Mouse (Mus musculus) hindbrain, embryonic 12.5 days (tissue): ENCODE measurements at regions not wholly inside any gene's neighbourhood (a gene's known extent, or its start where the extent isn't known, plus 50 kb on each side); places are given as distances from the start of the nearest gene placed in this dataset.

ENCODE experiments used
- ATAC-seq: fragments of 200-750 bp; cut with Nextera tagmentation; 2 replicates; pipeline ENCODE4 v1.8.0; 2017; ENCODE audit warnings: moderate TSS enrichment; ENCODE audit not compliant: low FRiP score
- H3K27ac ChIP-seq: fragments of 300-500 bp; sonication (generic); 2 replicates; pipeline ENCODE4 v1.5.1; 2016; ENCODE audit warnings: mild to moderate bottlenecking
- H3K27me3 ChIP-seq: fragments of 300-500 bp; sonication (generic); 2 replicates; pipeline ENCODE4 v1.6.1; 2016; ENCODE audit warnings: mild to moderate bottlenecking
- H3K36me3 ChIP-seq: fragments of 300-500 bp; sonication (generic); 2 replicates; pipeline ENCODE4 v1.6.1; 2016; ENCODE audit warnings: mild to moderate bottlenecking
- H3K4me1 ChIP-seq: fragments of 300-500 bp; sonication (generic); 2 replicates; pipeline ENCODE4 v1.6.1; 2016
- H3K4me2 ChIP-seq: fragments of 300-500 bp; sonication (generic); replicated peaks from 2 replicates; pipeline ENCODE4 v1.6.1; 2016; ENCODE audit warnings: mild to moderate bottlenecking
- H3K4me3 ChIP-seq: fragments of 300-500 bp; sonication (generic); 2 replicates; pipeline ENCODE4 v1.5.1; 2016; ENCODE audit warnings: mild to moderate bottlenecking
- H3K9ac ChIP-seq: fragments of 300-500 bp; sonication (generic); 2 replicates; pipeline ENCODE4 v1.6.1; 2016; ENCODE audit warnings: mild to moderate bottlenecking, moderate library complexity
- H3K9me3 ChIP-seq: fragments of 300-500 bp; sonication (generic); replicated peaks from 2 replicates; pipeline ENCODE4 v1.6.1; 2016; ENCODE audit warnings: mild to moderate bottlenecking
- WGBS: fragments of 180-500 bp; shearing (Covaris S2); methylation state at CpG from one replicate; pipeline ENCODE4 v1.1.7; 2016; 5-methylcytosine and 5-hydroxymethylcytosine counted together

DNA sequence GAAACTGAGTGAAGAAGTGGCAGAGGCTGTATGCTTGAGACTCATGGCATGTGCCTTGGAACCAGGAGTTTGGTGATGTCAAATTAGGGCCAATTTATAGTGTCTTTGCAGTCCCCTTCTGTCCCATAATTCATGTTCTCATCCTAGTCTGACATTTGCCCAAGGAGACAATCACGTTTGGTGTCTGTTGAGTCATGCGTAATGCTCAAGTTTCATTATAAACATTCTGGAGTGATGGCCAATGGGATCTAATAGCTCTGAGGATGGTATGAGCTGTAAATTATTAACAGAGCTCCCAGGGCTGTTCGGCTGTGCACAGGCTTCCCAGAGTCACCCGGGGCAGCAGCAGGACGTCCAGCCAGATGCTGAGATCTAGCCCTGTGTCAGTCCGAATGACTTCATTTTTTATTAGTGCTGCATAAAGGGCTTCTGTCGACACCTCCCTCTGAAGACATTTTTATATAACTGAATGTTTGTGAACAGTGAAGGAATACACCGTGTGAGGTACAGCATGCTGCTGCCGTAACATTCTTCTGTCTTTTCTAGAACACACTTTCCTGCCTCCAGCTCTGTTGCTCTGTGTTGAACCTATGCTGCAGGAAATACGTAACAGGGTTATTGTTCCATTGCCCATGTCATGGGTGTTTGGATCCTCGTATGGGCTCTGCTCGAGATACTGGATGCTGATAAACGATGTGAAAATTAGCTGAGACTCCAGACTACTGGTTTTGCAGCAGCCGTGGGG lies 268.2 kb downstream of the Fam173b start:
- WGBS: 57% methylated on average over 14 of the region's 14 CpGs

GRCm38 (mm10) chr15:31875436-31875835 lies 273.8 kb downstream of the Fam173b start:
- H3K36me3 ChIP-seq: no peaks in the 10 kb centered on the region
- no peak overlapping the region for H3K9ac ChIP-seq
- H3K4me2 ChIP-seq: no peak overlapping the region
- no peaks in the 10 kb centered on the region for H3K9me3 ChIP-seq
- H3K27ac ChIP-seq: no peak overlapping the region
- no peak overlapping the region for H3K4me3 ChIP-seq
- H3K27me3 ChIP-seq: no peaks in the 10 kb centered on the region
- no peak for ATAC-seq
- no peaks in the 10 kb centered on the region for H3K4me1 ChIP-seq
- WGBS: 80% methylated on average over 2 of the region's 2 CpGs

More for the DNA sequence above, 268.2 kb downstream of the Fam173b start:
- ATAC-seq: no peak
- no peak overlapping the region for H3K27ac ChIP-seq
- no peak overlapping the region for H3K4me2 ChIP-seq
- H3K4me3 ChIP-seq: no peak overlapping the region
- no peak overlapping the region for H3K9ac ChIP-seq
- no peaks in the 10 kb centered on the region for H3K9me3 ChIP-seq
- no peaks in the 10 kb centered on the region for H3K4me1 ChIP-seq
- H3K36me3 ChIP-seq: no peaks in the 10 kb centered on the region
- no peaks in the 10 kb centered on the region for H3K27me3 ChIP-seq

DNA sequence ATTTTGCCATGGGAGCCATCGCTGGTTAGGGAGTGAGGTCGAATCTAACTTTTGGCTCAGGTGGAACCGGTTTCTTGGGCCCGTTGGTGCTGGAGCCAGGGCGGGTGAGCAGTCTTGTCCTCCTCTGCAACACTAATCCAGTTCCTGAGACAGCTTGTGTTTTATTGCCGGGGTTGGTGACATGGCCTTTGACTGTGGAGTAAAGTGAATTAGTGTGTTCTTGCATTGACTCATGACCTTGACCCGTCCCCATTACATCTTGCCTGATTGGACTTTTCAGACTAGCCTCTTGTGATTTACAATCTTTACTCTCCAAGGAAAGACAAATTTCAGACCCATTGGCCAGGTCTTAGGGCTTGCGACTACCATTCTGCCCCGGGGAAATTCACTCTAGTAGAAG lies 278.8 kb downstream of the Fam173b start:
- H3K4me3 ChIP-seq: no peak overlapping the region
- 88% methylated on average over 9 of the region's 9 CpGs for WGBS
- 0 out of 2 replicates have a peak, but pooled peaks cover 2% of the 10 kb centered on the region for H3K4me1 ChIP-seq
- ATAC-seq: no peak
- no peak overlapping the region for H3K27ac ChIP-seq
- H3K9ac ChIP-seq: no peak overlapping the region
- no peaks in the 10 kb centered on the region for H3K36me3 ChIP-seq
- H3K4me2 ChIP-seq: no peak overlapping the region
- no peaks in the 10 kb centered on the region for H3K9me3 ChIP-seq
- no peaks in the 10 kb centered on the region for H3K27me3 ChIP-seq

GRCm38 (mm10) chr15:31882331-31882730 lies 280.7 kb downstream of the Fam173b start:
- no peak overlapping the region for H3K9ac ChIP-seq
- H3K36me3 ChIP-seq: no peaks in the 10 kb centered on the region
- 0 out of 2 replicates have a peak, but pooled peaks cover 2% of the 10 kb centered on the region for H3K4me1 ChIP-seq
- no peak overlapping the region for H3K27ac ChIP-seq
- H3K9me3 ChIP-seq: no peaks in the 10 kb centered on the region
- no peaks in the 10 kb centered on the region for H3K27me3 ChIP-seq
- 71% methylated on average over 5 of the region's 5 CpGs for WGBS
- ATAC-seq: no peak
- no peak overlapping the region for H3K4me2 ChIP-seq
- H3K4me3 ChIP-seq: no peak overlapping the region

DNA sequence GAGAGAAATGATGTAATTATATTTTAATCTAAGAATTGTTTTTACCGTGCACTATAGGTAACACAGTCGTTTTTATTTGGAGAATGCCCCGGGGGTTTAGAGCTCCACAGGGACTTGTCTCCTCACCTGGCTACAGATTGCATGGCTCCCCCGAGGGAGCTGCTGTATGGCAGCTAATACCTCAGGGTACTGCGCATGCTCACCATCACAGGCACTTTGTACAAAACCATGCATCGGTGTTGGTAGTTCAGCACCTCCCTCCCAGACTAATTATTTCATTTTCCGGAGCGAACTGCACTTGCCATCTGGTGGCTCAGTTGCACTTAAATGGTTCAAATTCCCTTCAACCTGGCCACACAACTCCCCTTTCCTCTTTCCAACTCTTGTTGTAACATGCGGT lies 281.9 kb downstream of the Fam173b start:
- no peak for ATAC-seq
- WGBS: 86% methylated on average over 9 of the region's 9 CpGs
- Histone ChIP-seq H3K36me3 (no peaks in the 10 kb centered on the region), H3K4me1 (0 out of 2 replicates have a peak, but pooled peaks cover 2% of the 10 kb centered on the region), H3K4me3 (no peak overlapping the region), H3K9ac (no peak overlapping the region), H3K27ac (no peak overlapping the region), H3K4me2 (no peak overlapping the region), H3K9me3 (no peaks in the 10 kb centered on the region), H3K27me3 (no peaks in the 10 kb centered on the region)

DNA sequence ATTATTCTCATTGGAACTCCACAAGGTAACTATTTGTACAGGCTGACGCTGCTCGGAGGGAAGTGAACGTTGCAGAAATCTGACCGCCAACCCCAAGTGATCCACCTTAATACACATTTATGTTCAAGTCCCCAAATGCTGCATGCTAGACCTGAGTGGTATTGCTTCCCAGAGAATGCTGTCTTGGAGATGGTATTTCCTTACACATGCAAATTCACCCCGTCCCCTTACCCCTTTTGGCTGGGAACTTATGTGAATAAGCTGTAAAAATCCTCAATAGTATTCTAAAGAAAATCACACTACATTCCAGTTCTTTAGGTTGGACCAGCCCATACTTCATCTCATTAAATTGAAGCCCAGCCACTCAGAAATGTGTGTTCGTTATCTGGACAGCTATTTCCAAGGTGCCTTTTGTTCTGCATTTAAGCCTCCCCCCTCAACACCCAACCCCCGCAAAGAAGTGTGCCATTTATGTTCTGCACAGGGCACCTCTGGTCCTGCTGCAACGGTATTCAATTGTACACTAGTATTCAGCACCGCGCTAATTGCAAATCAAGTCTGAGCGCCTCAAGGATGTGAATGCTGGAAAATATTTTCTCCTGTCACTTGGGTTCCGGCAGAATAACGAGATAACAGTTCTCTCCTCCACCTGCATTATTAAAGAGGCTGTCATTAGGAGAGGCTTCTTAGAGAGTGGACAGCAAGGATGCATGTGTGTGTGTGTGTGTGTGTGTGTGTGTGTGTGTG lies 278.0 kb upstream of the Tas2r119 start:
- Histone ChIP-seq H3K9ac (no peak overlapping the region), H3K36me3 (no peaks in the 10 kb centered on the region), H3K4me1 (peaks cover 8% of the 10 kb centered on the region), H3K27me3 (no peaks in the 10 kb centered on the region), H3K4me3 (no peak overlapping the region), H3K4me2 (no peak overlapping the region), H3K9me3 (no peaks in the 10 kb centered on the region), H3K27ac (no peak overlapping the region)
- peak; percentile 72 for ATAC-seq
- WGBS: 70% methylated on average over 13 of the region's 13 CpGs

GRCm38 (mm10) chr15:31900325-31900724 lies 276.8 kb upstream of the Tas2r119 start:
- 65% methylated on average over 4 of the region's 4 CpGs for WGBS
- no peak for ATAC-seq
- no peaks in the 10 kb centered on the region for H3K9me3 ChIP-seq
- H3K27me3 ChIP-seq: no peaks in the 10 kb centered on the region
- H3K27ac ChIP-seq: no peak overlapping the region
- H3K4me3 ChIP-seq: no peak overlapping the region
- H3K9ac ChIP-seq: no peak overlapping the region
- no peaks in the 10 kb centered on the region for H3K36me3 ChIP-seq
- peaks cover 8% of the 10 kb centered on the region for H3K4me1 ChIP-seq
- no peak overlapping the region for H3K4me2 ChIP-seq

- no peak for ATAC-seq
- Histone ChIP-seq H3K9ac (no peak overlapping the region), H3K4me1 (no peaks in the 10 kb centered on the region), H3K4me3 (no peak overlapping the region), H3K9me3 (no peaks in the 10 kb centered on the region), H3K4me2 (no peak overlapping the region), H3K36me3 (no peaks in the 10 kb centered on the region), H3K27me3 (no peaks in the 10 kb centered on the region), H3K27ac (no peak overlapping the region)
- WGBS: 87% methylated on average over 9 of the region's 9 CpGs
Observed at GRCm38 (mm10) chr15:31908432-31908831, 268.7 kb upstream of the Tas2r119 start.

DNA sequence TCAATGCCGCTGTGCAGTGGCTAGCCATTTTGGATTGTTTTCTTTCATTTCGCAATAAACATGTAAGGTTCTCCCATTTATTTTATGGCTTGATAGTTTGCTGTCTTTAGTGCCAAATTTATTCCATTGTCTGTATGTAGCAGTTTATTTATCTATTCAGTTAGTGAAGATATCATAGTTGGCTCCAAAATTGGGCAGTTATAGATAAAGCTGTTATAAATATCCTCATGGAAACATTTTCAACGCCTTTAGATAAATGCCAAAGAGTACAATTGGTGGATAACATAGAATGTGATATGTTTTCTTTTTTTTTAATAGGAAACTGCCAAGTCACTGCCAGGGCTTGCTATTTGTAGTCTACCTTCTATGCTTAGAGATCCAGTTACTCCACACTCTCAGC lies 265.1 kb upstream of the Tas2r119 start:
- WGBS: 93% methylated on average over 3 of the region's 3 CpGs
- Histone ChIP-seq H3K4me3 (no peak overlapping the region), H3K9ac (no peak overlapping the region), H3K4me2 (no peak overlapping the region), H3K27ac (no peak overlapping the region), H3K9me3 (no peaks in the 10 kb centered on the region), H3K4me1 (no peaks in the 10 kb centered on the region), H3K36me3 (no peaks in the 10 kb centered on the region), H3K27me3 (no peaks in the 10 kb centered on the region)
- no peak for ATAC-seq

GRCm38 (mm10) chr15:31921485-31921884 lies 255.6 kb upstream of the Tas2r119 start:
- WGBS: 89% methylated on average over 3 of the region's 3 CpGs
- Histone ChIP-seq H3K9me3 (no peaks in the 10 kb centered on the region), H3K27me3 (no peaks in the 10 kb centered on the region), H3K36me3 (no peaks in the 10 kb centered on the region), H3K4me3 (no peak overlapping the region), H3K4me2 (no peak overlapping the region), H3K27ac (no peak overlapping the region), H3K9ac (no peak overlapping the region), H3K4me1 (no peaks in the 10 kb centered on the region)
- ATAC-seq: no peak

GRCm38 (mm10) chr15:31960301-31960700 lies 216.8 kb upstream of the Tas2r119 start:
- no peaks in the 10 kb centered on the region for H3K9me3 ChIP-seq
- 91% methylated on average over 4 of the region's 4 CpGs for WGBS
- no peaks in the 10 kb centered on the region for H3K27me3 ChIP-seq
- no peak overlapping the region for H3K27ac ChIP-seq
- no peak overlapping the region for H3K4me2 ChIP-seq
- no peaks in the 10 kb centered on the region for H3K36me3 ChIP-seq
- H3K4me1 ChIP-seq: no peaks in the 10 kb centered on the region
- no peak for ATAC-seq
- no peak overlapping the region for H3K9ac ChIP-seq
- H3K4me3 ChIP-seq: no peak overlapping the region

DNA sequence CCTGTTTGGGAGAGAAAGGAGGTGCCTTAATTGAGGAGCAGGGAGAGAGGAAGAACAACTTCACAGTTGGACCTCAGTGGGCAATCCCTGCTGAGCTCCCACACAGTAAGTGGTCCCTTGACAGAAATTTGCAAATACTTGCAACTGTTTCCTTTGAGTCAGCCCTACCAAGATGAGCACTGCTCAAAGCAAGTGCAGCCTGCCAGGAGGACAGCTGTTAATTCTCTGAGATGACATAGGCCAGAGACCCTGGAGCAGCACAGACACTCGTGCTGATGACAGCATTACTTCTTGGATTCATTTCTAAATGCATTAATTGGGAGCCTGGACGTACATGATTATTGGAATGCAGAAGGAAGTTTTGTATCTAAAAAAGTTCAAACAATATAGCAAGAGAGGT lies 215.1 kb upstream of the Tas2r119 start:
- Histone ChIP-seq H3K27ac (no peak overlapping the region), H3K9ac (no peak overlapping the region), H3K4me3 (no peak overlapping the region), H3K9me3 (no peaks in the 10 kb centered on the region), H3K4me2 (no peak overlapping the region), H3K4me1 (no peaks in the 10 kb centered on the region), H3K36me3 (no peaks in the 10 kb centered on the region), H3K27me3 (no peaks in the 10 kb centered on the region)
- WGBS: 71% methylated on average over 2 of the region's 2 CpGs
- ATAC-seq: no peak

DNA sequence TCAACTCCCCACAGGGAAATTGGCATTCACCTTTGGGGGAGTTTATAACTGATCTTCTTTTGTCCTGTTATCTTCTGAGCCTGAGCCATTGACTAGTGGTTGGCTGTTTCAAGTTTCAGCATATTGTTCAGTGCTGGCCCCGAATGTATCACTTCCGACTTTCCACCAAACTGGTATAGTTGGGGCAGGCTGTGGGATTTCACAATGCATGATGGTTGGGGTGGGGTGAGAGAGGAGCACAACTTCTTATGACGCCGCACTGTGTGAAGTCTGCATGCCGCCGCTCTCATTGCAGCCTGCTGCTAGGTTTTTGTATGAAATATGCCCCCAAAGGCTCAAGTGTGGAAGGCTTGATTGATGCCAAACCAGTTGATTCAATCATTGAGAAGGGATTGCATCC lies 212.2 kb upstream of the Tas2r119 start:
- H3K4me3 ChIP-seq: no peak overlapping the region
- H3K36me3 ChIP-seq: no peaks in the 10 kb centered on the region
- H3K27ac ChIP-seq: no peak overlapping the region
- no peaks in the 10 kb centered on the region for H3K27me3 ChIP-seq
- H3K4me1 ChIP-seq: no peaks in the 10 kb centered on the region
- no peak overlapping the region for H3K9ac ChIP-seq
- no peaks in the 10 kb centered on the region for H3K9me3 ChIP-seq
- no peak for ATAC-seq
- 90% methylated on average over 6 of the region's 6 CpGs for WGBS
- H3K4me2 ChIP-seq: no peak overlapping the region
